Mouse (Mus musculus): ENCODE data around the gene Magi3.

GRCm38 (mm10) chr3:104069395-104069794 is 150.8 kb downstream of the Magi3 start:
- no peak for TF ChIP-seq POLR2A (IDR thresholded peaks at IDR 0.05; ENCODE audit: control insufficient read depth, low read depth, low read length)
- TF ChIP-seq CTCF (IDR thresholded peaks at IDR 0.05; ENCODE audit: control insufficient read depth, insufficient read depth, insufficient replicate concordance, low read depth, low read length), result no peak
